Mouse (Mus musculus) embryonic facial prominence, embryonic 10.5 days (tissue): ENCODE results near the gene Fntb. TPM values are rescaled to one million over a fixed set of nuclear protein-coding genes. Genes with fewer than 3 reads are reported as not detected.

ENCODE experiments used
- DNase-seq: peaks from one replicate; pipeline ENCODE4 v3.0.0-alpha.2; 2017; ENCODE audit warnings: low spot score
- H3K27ac ChIP-seq: fragments of 300-500 bp; sonication (generic); replicated peaks from 2 replicates; pipeline ENCODE4 v1.5.1; 2016; ENCODE audit warnings: mild to moderate bottlenecking
- H3K27me3 ChIP-seq: fragments of 300-500 bp; sonication (generic); replicated peaks from 2 replicates; pipeline ENCODE4 v1.6.1; 2016; ENCODE audit warnings: low read depth, mild to moderate bottlenecking; ENCODE audit not compliant: poor library complexity, severe bottlenecking
- H3K36me3 ChIP-seq: fragments of 300-500 bp; sonication (generic); replicated peaks from 2 replicates; pipeline ENCODE4 v1.6.1; 2016; ENCODE audit warnings: mild to moderate bottlenecking, moderate library complexity
- H3K4me1 ChIP-seq: fragments of 300-500 bp; sonication (generic); 2 replicates; pipeline ENCODE4 v1.6.1; 2016
- H3K4me3 ChIP-seq: fragments of 300-500 bp; sonication (generic); 2 replicates; pipeline ENCODE4 v1.5.1; 2016; ENCODE audit warnings: mild to moderate bottlenecking, moderate library complexity
- H3K9me3 ChIP-seq: fragments of 300-500 bp; sonication (generic); 2 replicates; pipeline ENCODE4 v1.6.1; 2016; ENCODE audit warnings: mild to moderate bottlenecking
- WGBS: fragments of 180-500 bp; shearing (Covaris S2); methylation state at CpG from one replicate; pipeline ENCODE4 v1.1.7; 2016; 5-methylcytosine and 5-hydroxymethylcytosine counted together
- polyA plus RNA-seq: library from polyadenylated mRNA; unstranded; fragments of >200 nt; fragmentation: Nextera tagmentation; extraction: Ambion mirVana; gene quantifications from 2 replicates; pipeline ENCODE4 v1.2.1, GENCODE M21; 2016

Fntb gene
- polyA plus RNA-seq, 1 experiment from 2014 or later = 50.4 TPM

DNA sequence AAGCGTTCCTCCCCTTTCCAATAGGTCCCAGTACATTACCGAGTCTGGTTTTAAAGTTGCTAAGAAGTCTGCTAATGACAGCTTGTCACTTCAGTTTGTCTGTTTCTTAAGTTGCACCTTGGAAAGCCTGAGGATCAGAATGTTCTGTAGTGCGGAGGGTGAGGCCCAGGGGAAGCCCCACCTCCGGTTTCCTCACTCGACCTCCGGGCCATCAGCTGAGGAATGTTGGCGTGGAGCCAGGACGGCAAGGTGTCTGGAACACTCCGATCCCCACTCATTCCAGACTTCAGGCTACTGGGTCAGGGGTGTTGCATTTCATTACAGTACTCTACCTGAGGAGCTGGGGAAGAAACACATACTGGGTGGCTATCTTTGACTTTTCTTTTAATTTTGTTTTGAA lies 118.4 kb downstream of the Fntb start:
- WGBS = 72% methylated on average over 9 of the region's 9 CpGs
- peak; percentile 41 for DNase-seq
- H3K36me3 ChIP-seq = peaks cover 13% of the 10 kb centered on the region
- H3K27me3 ChIP-seq = no peaks in the 10 kb centered on the region
- H3K9me3 ChIP-seq = no peaks in the 10 kb centered on the region
- H3K4me3 ChIP-seq = no peak overlapping the region
- H3K27ac ChIP-seq = no peak overlapping the region
- no peaks in the 10 kb centered on the region for H3K4me1 ChIP-seq

DNA sequence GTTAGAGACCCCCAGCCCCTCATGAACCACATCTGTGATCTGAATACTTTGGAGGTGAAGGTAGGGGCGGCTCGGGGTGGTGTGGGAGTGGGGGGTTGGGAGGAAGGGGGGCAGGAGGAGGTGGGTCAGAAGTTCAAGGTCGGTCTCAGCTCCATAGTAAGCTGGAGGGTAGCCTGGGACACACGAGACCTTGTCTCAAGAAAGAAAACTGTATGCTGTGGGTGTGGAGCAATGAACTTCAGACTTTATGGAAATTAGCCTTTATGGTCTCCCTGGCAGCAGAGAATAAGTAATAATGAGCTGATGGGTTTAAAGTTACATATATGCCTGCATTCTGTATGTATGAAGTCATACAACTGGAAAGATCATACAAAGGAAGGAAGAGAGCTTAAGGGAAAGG lies 119.7 kb downstream of the Fntb start:
- no peaks in the 10 kb centered on the region for H3K4me1 ChIP-seq
- DNase-seq = no peak
- no peak overlapping the region for H3K4me3 ChIP-seq
- peaks cover 26% of the 10 kb centered on the region for H3K36me3 ChIP-seq
- no peaks in the 10 kb centered on the region for H3K27me3 ChIP-seq
- no peaks in the 10 kb centered on the region for H3K9me3 ChIP-seq
- H3K27ac ChIP-seq = no peak overlapping the region
- WGBS = 91% methylated on average over 4 of the region's 4 CpGs

DNA sequence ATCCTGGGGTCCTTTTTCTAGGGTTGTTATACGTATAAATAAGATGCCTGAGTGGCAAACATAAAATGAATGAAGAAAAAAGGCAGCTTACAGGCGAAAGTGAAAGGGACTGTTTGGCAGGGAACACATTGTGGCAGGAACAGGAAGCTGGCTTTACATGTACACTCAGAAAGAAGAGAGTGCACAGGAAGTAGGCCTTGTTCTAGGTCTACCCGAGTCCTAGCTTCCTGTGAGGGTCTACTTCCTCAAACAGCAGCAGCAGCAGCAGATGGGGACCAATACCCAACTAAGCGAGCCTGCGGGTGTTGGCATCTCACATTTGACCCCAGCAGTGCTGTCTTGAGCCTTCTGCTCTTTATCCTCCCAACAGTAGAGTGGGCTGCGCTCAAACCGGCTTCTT lies 121.4 kb downstream of the Fntb start:
- Histone ChIP-seq H3K36me3 (peaks cover 42% of the 10 kb centered on the region), H3K27me3 (no peaks in the 10 kb centered on the region), H3K4me1 (no peaks in the 10 kb centered on the region), H3K9me3 (no peaks in the 10 kb centered on the region), H3K4me3 (no peak overlapping the region), H3K27ac (no peak overlapping the region)
- DNase-seq = no peak
- WGBS = 88% methylated on average over 7 of the region's 7 CpGs

DNA sequence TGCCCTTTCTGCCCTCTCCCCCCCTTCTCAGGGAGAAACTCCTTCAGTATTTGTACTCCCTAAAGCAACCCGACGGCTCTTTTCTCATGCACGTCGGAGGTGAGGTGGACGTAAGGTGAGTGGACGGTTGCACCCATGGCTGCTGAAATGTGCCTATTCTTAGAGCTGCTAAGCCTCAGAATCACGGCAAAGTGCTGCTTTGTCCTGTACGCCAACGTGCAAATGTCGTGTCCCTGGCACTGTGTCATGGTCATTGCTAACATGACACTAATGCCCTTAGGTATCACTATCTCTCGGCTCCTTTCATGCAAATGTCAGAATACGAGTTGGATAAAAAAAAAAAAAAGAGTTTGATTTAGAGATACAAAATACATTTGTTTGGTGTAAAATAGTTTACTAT lies 122.6 kb downstream of the Fntb start:
- Histone ChIP-seq H3K4me3 (no peak overlapping the region), H3K27me3 (no peaks in the 10 kb centered on the region), H3K27ac (no peak overlapping the region), H3K4me1 (no peaks in the 10 kb centered on the region), H3K9me3 (no peaks in the 10 kb centered on the region), H3K36me3 (peaks cover 52% of the 10 kb centered on the region)
- WGBS = 94% methylated on average over 12 of the region's 12 CpGs
- no peak for DNase-seq

DNA sequence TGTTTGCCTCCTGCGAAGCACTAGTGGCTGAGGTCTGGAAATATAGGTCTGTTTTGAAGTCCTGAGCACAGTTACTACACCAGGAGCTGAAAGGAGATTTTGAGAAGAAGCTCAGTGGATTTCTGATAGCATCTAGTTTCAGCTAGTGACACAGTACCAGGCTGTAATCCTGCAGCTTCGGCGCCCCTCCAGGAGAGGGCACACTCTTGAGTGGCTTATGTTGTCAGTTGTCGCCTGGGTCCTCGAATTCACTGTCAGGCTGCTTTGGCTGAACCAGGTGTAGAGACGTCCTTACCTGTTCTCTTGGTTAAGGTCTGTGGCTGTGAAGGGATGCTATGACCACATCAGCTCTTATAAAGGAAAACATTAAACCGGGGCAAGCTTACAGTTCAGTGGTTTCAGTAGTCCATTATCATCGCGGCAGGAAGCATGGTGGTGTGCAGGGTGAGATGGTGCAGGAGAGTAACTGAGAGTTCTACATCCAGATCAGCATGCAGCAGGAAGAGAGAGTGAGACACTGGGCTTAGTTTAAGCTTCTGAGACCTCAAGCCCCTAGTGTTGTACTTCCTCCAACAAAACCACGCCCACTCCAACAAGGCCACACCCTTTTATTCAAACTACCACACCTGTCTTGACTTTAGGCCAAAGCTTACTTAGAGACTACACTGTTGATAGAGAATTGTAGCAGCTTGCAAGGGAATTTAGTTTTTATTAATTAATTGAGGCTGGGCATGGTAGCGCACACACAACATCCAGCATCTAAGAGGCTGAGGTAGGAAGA lies 124.2 kb downstream of the Fntb start:
- 88% methylated on average over 11 of the region's 11 CpGs for WGBS
- no peak overlapping the region for H3K27ac ChIP-seq
- DNase-seq = no peak
- H3K36me3 ChIP-seq = peaks cover 53% of the 10 kb centered on the region
- no peaks in the 10 kb centered on the region for H3K27me3 ChIP-seq
- peaks cover 4% of the 10 kb centered on the region; the same call in 1 of the 2 replicates for H3K4me1 ChIP-seq
- H3K4me3 ChIP-seq = no peak overlapping the region
- no peaks in the 10 kb centered on the region for H3K9me3 ChIP-seq

DNA sequence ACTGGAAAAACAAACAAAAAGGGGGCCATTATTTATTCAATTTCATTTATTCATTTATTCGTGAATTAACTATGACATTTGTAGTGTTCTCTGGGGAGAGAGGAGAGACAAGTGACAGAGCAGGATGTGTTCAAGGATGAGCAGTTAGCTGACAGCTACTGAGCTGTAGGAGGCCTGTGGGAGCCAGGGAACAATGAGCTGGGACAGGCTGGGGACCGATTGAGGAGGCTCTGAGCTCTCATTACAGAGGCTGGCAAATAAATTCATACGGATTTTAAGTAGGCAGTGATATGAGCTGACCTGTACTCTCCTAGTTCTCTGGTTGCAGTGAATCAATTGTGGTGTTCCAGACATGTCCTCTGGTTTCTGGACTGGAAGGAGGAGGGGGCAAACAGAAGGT lies 125.8 kb downstream of the Fntb start:
- whole genome bisulfite sequencing = 77% methylated on average over 3 of the region's 3 CpGs
- Histone ChIP-seq H3K9me3 (no peaks in the 10 kb centered on the region), H3K27ac (no peak overlapping the region), H3K27me3 (no peaks in the 10 kb centered on the region), H3K36me3 (peaks cover 49% of the 10 kb centered on the region), H3K4me3 (no peak overlapping the region), H3K4me1 (peaks cover 16% of the 10 kb centered on the region)
- DNase-seq = no peak

DNA sequence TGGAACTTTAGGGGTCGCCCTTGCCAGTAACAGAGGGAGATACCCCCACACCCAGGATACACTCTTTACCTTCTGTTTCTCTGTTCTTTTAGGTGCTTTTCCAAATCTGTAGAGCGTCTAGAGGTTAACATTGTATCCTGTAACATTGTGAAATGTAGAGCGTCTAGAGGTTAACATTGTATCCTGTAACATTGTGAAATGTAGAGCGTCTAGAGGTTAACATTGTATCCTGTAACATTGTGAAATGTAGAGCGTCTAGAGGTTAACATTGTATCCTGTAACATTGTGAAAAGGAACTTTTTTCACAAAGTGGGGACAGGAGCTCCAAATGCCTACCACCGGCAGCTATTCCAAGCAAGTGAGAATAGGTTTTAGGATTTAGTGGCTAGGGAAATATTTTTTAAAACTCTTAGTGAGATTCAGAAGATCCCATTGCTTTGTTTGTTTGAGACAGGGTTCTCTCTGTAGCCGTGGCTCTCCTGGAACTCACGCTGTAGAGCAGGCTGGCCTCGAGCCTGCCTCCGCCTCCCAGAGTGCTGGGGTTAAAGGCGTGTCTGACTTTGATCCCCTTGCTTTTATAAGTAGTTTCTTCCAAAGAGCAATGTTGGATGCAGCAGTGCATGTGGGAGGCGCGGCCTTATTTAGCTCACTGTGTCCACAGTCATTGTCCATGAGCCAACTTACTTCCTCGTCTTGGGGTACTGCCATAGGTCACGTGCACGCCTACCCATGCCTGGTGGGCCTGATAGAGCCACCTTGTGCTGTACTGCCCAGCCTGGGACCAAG lies 127.7 kb downstream of the Fntb start:
- no peaks in the 10 kb centered on the region for H3K27me3 ChIP-seq
- H3K9me3 ChIP-seq = no peaks in the 10 kb centered on the region
- H3K36me3 ChIP-seq = peaks cover 54% of the 10 kb centered on the region
- no peak overlapping the region for H3K27ac ChIP-seq
- 92% methylated on average over 16 of the region's 16 CpGs for WGBS
- DNase-seq = no peak
- peaks cover 16% of the 10 kb centered on the region for H3K4me1 ChIP-seq
- no peak overlapping the region for H3K4me3 ChIP-seq

DNA sequence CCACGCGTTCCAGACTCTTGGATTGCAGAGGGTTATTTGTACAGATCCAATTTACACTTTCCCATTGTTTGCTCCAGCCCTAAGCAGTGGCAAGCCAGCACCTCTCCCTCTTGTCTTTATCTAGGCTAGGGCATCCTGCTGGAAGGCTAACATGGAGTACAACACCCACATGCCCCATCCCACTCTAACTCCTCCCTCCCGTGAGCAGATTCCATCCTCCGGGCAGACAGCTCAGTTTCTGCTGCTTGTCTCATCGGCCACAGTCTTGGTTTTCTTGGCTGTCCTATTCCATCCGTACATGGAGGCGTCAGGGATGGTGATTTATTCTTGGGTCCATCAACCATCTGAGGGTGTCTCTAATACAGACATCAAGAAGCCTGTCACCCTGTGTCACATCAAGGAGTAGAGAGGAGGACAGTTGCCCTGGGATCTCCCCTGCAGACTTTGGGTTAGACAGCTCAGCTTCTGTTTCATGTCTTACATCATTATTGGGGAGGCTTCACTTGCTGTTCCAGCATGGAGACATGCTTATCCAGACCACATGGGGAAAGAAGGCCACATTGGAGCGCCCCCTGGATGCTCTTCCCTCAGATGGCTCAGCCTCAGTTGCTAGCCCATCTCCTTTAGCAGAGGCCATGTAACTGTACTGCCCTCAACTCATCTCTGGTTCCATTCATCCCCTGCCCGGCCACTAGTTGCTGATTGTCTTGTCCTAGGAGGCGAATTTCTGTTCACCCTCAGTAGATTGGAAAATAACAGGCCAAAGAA lies 129.6 kb downstream of the Fntb start:
- H3K9me3 ChIP-seq = no peaks in the 10 kb centered on the region
- peak overlapping the region; percentile 52; the same call in 1 of the 2 replicates for H3K27ac ChIP-seq
- H3K4me3 ChIP-seq = no peak overlapping the region
- H3K36me3 ChIP-seq = peaks cover 48% of the 10 kb centered on the region
- H3K27me3 ChIP-seq = no peaks in the 10 kb centered on the region
- H3K4me1 ChIP-seq = peaks cover 16% of the 10 kb centered on the region
- no peak for DNase-seq
- 85% methylated on average over 10 of the region's 10 CpGs for WGBS

DNA sequence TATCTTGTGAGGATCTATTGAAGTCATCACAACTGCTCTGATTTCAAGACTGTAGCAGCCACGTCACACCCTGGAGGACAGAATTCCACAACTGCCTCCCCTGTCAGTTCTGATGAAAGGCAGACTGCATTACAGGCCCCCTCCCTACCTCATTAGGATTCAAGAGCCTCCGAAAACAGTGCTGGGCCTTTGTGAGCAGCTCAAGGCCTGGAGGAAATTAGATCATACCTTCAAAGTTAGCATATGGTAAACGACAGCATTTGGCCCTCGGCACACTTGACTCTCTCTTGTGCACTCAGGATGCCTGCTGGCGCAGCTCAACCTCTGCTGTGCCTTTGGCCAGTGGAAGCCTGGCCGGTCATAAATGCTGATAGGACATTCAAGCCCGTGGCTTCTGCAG lies 130.4 kb downstream of the Fntb start:
- peaks cover 47% of the 10 kb centered on the region for H3K36me3 ChIP-seq
- H3K4me3 ChIP-seq = no peak overlapping the region
- 44% methylated on average over 7 of the region's 7 CpGs for WGBS
- DNase-seq = peak; percentile 53
- no peaks in the 10 kb centered on the region for H3K27me3 ChIP-seq
- H3K4me1 ChIP-seq = peaks cover 16% of the 10 kb centered on the region
- no peaks in the 10 kb centered on the region for H3K9me3 ChIP-seq
- H3K27ac ChIP-seq = 0 out of 2 replicates have a peak overlapping the region, but pooled peaks have one; percentile 35

DNA sequence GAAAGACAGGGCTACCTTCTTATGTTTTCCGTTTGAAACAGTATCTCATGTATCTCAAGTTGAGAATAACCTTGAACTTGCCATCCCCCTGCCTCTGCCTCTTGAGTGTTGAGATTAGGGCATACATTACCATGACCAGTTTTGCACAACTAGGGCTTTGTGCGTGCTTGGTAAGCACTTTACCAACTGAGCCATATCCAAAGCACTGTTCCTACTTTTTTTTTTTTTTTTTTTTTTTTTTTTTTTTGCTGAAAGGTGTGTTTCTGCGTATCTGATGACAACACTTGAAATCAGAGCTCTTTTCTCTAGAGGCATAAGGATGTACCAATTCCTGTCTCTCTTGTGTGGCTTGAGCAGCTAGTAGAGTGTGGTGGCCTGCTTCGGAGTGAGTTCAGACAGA lies 131.2 kb downstream of the Fntb start:
- Histone ChIP-seq H3K4me3 (no peak overlapping the region), H3K9me3 (no peaks in the 10 kb centered on the region), H3K27ac (no peak overlapping the region), H3K4me1 (peaks cover 16% of the 10 kb centered on the region), H3K36me3 (peaks cover 47% of the 10 kb centered on the region), H3K27me3 (no peaks in the 10 kb centered on the region)
- WGBS = 92% methylated on average over 4 of the region's 4 CpGs
- no peak for DNase-seq

DNA sequence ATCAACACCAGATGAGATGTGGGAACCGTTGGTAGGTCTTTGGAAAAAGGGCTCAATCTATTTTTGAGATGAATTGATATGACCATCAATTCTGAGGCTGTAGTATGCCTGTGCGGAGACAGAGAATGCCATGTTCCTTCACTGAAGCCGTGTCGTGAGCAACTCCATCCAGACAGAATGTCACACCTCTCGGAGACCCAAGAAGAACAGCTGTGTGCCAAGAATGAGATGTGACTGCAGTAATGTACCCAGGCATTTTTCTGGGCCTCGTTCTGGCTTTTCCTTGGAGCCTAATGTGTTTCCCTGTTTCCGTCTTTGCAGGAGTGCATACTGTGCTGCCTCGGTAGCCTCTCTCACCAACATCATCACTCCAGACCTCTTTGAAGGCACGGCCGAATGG lies 131.6 kb downstream of the Fntb start:
- 93% methylated on average over 10 of the region's 10 CpGs for WGBS
- H3K36me3 ChIP-seq = peaks cover 44% of the 10 kb centered on the region

DNA sequence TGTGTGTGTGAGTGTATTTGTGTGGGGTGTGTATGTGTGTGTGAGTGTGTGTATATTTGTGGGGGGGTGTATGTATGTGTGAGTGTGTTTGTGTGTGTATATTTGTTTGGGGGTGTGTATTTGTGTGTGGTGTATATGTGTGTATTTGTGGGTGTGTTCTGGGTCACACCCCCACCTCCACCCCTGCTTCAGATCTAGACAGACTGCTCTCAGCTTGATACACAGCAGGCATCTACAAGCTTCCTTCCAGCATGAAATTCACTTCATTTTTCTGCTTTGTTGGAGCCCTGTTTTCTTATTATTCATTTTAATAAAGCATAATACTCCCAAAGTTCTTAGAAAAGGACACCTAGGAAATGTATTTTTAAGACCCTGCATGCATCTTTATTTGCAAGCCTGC lies 132.8 kb downstream of the Fntb start:
- H3K36me3 ChIP-seq = peaks cover 36% of the 10 kb centered on the region
- H3K27me3 ChIP-seq = no peaks in the 10 kb centered on the region
- H3K4me3 ChIP-seq = no peak overlapping the region
- H3K27ac ChIP-seq = no peak overlapping the region
- DNase-seq = no peak
- peaks cover 16% of the 10 kb centered on the region for H3K4me1 ChIP-seq
- no peaks in the 10 kb centered on the region for H3K9me3 ChIP-seq

More for the DNA sequence above, 131.6 kb downstream of the Fntb start:
- no peak overlapping the region for H3K4me3 ChIP-seq
- DNase-seq = no peak
- H3K27ac ChIP-seq = no peak overlapping the region
- H3K27me3 ChIP-seq = no peaks in the 10 kb centered on the region
- H3K9me3 ChIP-seq = no peaks in the 10 kb centered on the region
- peaks cover 16% of the 10 kb centered on the region for H3K4me1 ChIP-seq
